Mouse (Mus musculus) stomach, embryonic 15.5 days (tissue): Measurements from ENCODE around the gene Usp30. TPM values are rescaled to one million over a fixed set of nuclear protein-coding genes. Genes with fewer than 3 reads are reported as not detected.
A peak's percentile ranks its signal among the peaks of the same experiment; 100 is the strongest.

Source experiments
- ATAC-seq: fragments of 200-750 bp; cut with Nextera tagmentation; 2 replicates; pipeline ENCODE4 v1.8.0; 2017; ENCODE audit warnings: low read depth, moderate number of reproducible peaks, moderate TSS enrichment; ENCODE audit not compliant: insufficient read depth, low FRiP score
- H3K27ac ChIP-seq: fragments of 300-500 bp; sonication (generic); 2 replicates; pipeline ENCODE4 v1.5.1; 2015; ENCODE audit warnings: mild to moderate bottlenecking, inconsistent platforms
- H3K27me3 ChIP-seq: fragments of 300-500 bp; sonication (generic); replicated peaks from 2 replicates; pipeline ENCODE4 v1.6.1; 2015; ENCODE audit warnings: inconsistent platforms
- H3K36me3 ChIP-seq: fragments of 300-500 bp; sonication (generic); 2 replicates; pipeline ENCODE4 v1.6.1; 2015; ENCODE audit warnings: inconsistent platforms
- H3K4me1 ChIP-seq: fragments of 300-500 bp; sonication (generic); 2 replicates; pipeline ENCODE4 v1.6.1; 2015; ENCODE audit warnings: inconsistent platforms
- H3K4me2 ChIP-seq: fragments of 300-500 bp; sonication (generic); 2 replicates; pipeline ENCODE4 v1.6.1; 2015; ENCODE audit warnings: mild to moderate bottlenecking, inconsistent platforms
- H3K4me3 ChIP-seq: fragments of 300-500 bp; sonication (generic); replicated peaks from 2 replicates; pipeline ENCODE4 v1.5.1; 2015; ENCODE audit warnings: inconsistent platforms
- H3K9ac ChIP-seq: fragments of 300-500 bp; sonication (generic); 2 replicates; pipeline ENCODE4 v1.6.1; 2015; ENCODE audit warnings: inconsistent platforms
- H3K9me3 ChIP-seq: fragments of 300-500 bp; sonication (generic); 2 replicates; pipeline ENCODE4 v1.6.1; 2016; ENCODE audit warnings: inconsistent platforms
- WGBS: fragments of 180-500 bp; shearing (Covaris S2); methylation state at CpG from one replicate; pipeline ENCODE4 v1.1.7; 2015; 5-methylcytosine and 5-hydroxymethylcytosine counted together
- polyA plus RNA-seq: library from polyadenylated mRNA; unstranded; fragments of >200 nt; fragmentation: Nextera tagmentation; extraction: Ambion mirVana; gene quantifications from 2 replicates; pipeline ENCODE4 v1.2.1, GENCODE M21; 2015

Gene Usp30
- polyA plus RNA-seq, 1 experiment from 2014 or later: 8.3 TPM

DNA sequence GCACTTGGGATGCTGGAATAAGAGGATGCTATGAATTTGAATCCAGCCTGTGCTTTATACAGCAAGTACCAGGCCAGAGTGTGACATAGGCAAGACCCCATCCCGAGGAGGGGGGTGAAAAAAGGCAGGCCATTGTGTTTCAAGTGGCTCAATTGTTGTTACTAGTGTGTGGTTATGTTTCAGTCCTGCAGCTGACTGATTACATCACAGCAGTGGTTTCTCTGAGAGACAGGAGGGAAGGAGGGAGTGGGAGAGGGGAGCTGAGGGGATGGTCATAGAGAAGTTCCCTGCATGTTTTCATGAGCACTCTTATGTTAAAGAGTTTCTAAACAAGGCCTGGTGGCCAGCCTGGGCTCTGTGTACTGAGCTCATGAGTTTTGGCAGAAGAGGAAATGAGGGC is 37.5 kb downstream of the Usp30 start:
- no peaks in the 10 kb centered on the region for H3K27me3 ChIP-seq
- ATAC-seq: no peak
- 66% methylated on average over 1 of the region's 1 CpGs for WGBS
- peaks cover 14% of the 10 kb centered on the region for H3K36me3 ChIP-seq
- H3K4me2 ChIP-seq: no peak overlapping the region
- no peak overlapping the region for H3K9ac ChIP-seq
- H3K4me1 ChIP-seq: peaks cover 13% of the 10 kb centered on the region
- H3K27ac ChIP-seq: no peak overlapping the region
- no peak overlapping the region for H3K4me3 ChIP-seq
- no peaks in the 10 kb centered on the region for H3K9me3 ChIP-seq

DNA sequence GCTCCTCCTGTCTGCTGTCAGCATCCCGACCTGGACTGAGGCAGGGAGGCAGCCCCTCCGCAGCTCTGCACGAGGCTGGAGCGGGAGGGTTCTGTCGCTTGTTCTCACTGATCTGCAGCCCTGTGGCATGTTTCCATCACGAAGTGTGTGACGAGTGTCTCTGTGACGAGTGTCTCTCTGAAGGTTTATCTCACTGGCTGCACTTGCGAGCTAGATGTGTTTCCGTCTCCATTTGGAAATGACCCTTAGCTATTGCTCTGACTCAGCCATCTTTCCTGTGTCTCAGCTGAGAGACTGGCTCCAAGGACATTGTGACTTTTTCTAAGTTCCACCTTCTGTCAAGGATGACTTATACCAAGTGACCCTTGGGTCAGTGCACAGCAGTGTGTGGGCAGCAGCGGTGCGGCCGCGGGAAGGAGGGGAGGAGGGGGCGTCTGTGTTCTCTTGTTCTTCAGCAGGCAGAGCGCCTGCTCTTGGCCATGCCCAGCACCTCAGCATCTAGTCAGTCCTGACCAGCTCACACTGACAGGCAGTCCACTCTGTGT is 41.2 kb downstream of the Usp30 start:
- no peak overlapping the region for H3K4me3 ChIP-seq
- peaks cover 45% of the 10 kb centered on the region for H3K36me3 ChIP-seq
- no peak overlapping the region for H3K27ac ChIP-seq
- no peak for ATAC-seq
- 70% methylated on average over 16 of the region's 16 CpGs for WGBS
- no peaks in the 10 kb centered on the region for H3K9me3 ChIP-seq
- H3K9ac ChIP-seq: no peak overlapping the region
- no peaks in the 10 kb centered on the region for H3K27me3 ChIP-seq
- no peaks in the 10 kb centered on the region for H3K4me1 ChIP-seq
- no peak overlapping the region for H3K4me2 ChIP-seq

- Histone ChIP-seq H3K36me3 (peaks cover 43% of the 10 kb centered on the region), H3K27ac (no peak overlapping the region), H3K9ac (no peak overlapping the region), H3K9me3 (no peaks in the 10 kb centered on the region), H3K4me3 (no peak overlapping the region), H3K4me2 (no peak overlapping the region), H3K27me3 (no peaks in the 10 kb centered on the region), H3K4me1 (no peaks in the 10 kb centered on the region)
- 85% methylated on average over 6 of the region's 6 CpGs for WGBS
- ATAC-seq: no peak
Measured at GRCm38 (mm10) chr5:114113334-114113733, 48.1 kb downstream of the Usp30 start.

GRCm38 (mm10) chr5:114115030-114115429 is 49.8 kb downstream of the Usp30 start:
- ATAC-seq: no peak
- no peak overlapping the region for H3K4me3 ChIP-seq
- H3K9me3 ChIP-seq: no peaks in the 10 kb centered on the region
- H3K27me3 ChIP-seq: no peaks in the 10 kb centered on the region
- H3K4me1 ChIP-seq: no peaks in the 10 kb centered on the region
- no peak overlapping the region for H3K27ac ChIP-seq
- 79% methylated on average over 5 of the region's 5 CpGs for WGBS
- peaks cover 41% of the 10 kb centered on the region for H3K36me3 ChIP-seq
- H3K9ac ChIP-seq: no peak overlapping the region
- H3K4me2 ChIP-seq: no peak overlapping the region

GRCm38 (mm10) chr5:114116586-114116985 is 51.3 kb downstream of the Usp30 start:
- ATAC-seq: no peak
- H3K4me3 ChIP-seq: no peak overlapping the region
- H3K9me3 ChIP-seq: no peaks in the 10 kb centered on the region
- no peak overlapping the region for H3K27ac ChIP-seq
- H3K4me2 ChIP-seq: no peak overlapping the region
- no peak overlapping the region for H3K9ac ChIP-seq
- no peaks in the 10 kb centered on the region for H3K27me3 ChIP-seq
- peaks cover 39% of the 10 kb centered on the region for H3K36me3 ChIP-seq
- WGBS: 83% methylated on average over 7 of the region's 7 CpGs
- no peaks in the 10 kb centered on the region for H3K4me1 ChIP-seq

GRCm38 (mm10) chr5:114119806-114120205 is 54.5 kb downstream of the Usp30 start:
- no peaks in the 10 kb centered on the region for H3K27me3 ChIP-seq
- no peak for ATAC-seq
- H3K4me3 ChIP-seq: no peak overlapping the region
- H3K9ac ChIP-seq: no peak overlapping the region
- H3K4me1 ChIP-seq: no peaks in the 10 kb centered on the region
- peaks cover 51% of the 10 kb centered on the region for H3K36me3 ChIP-seq
- no peak overlapping the region; the same call in 1 of the 2 replicates for H3K27ac ChIP-seq
- WGBS: 87% methylated on average over 4 of the region's 4 CpGs
- H3K4me2 ChIP-seq: no peak overlapping the region
- H3K9me3 ChIP-seq: no peaks in the 10 kb centered on the region

GRCm38 (mm10) chr5:114126008-114126407 is 60.7 kb downstream of the Usp30 start:
- peaks cover 31% of the 10 kb centered on the region for H3K36me3 ChIP-seq
- no peak overlapping the region for H3K4me2 ChIP-seq
- H3K27ac ChIP-seq: no peak overlapping the region
- no peak overlapping the region for H3K9ac ChIP-seq
- 93% methylated on average over 3 of the region's 3 CpGs for WGBS
- H3K4me3 ChIP-seq: no peak overlapping the region
- no peak for ATAC-seq
- H3K27me3 ChIP-seq: no peaks in the 10 kb centered on the region
- H3K4me1 ChIP-seq: peaks cover 10% of the 10 kb centered on the region
- no peaks in the 10 kb centered on the region for H3K9me3 ChIP-seq

GRCm38 (mm10) chr5:114126499-114127244 is 61.4 kb downstream of the Usp30 start:
- ATAC-seq: no peak
- H3K9ac ChIP-seq: no peak overlapping the region

GRCm38 (mm10) chr5:114127374-114128349 is 62.4 kb downstream of the Usp30 start, which contains the start of gene Alkbh2:
Alkbh2 (minus strand) TSS chr5:114128218.
- Histone ChIP-seq H3K4me1 (peaks cover 23% of the 10 kb centered on the region), H3K36me3 (peaks cover 16% of the 10 kb centered on the region; the same call in 1 of the 2 replicates), H3K27ac (peak within 1 kb of the TSS; percentile 93), H3K4me2 (peak within 1 kb of the TSS; percentile 99), H3K27me3 (no peaks in the 10 kb centered on the region), H3K9ac (peak within 1 kb of the TSS; percentile 64), H3K4me3 (peak within 1 kb of the TSS; percentile 72), H3K9me3 (no peaks in the 10 kb centered on the region)
- 1% methylated on average over 69 of the region's 69 CpGs for WGBS
- 0 out of 2 replicates have a peak, but pooled peaks have one; percentile 11 for ATAC-seq

More at GRCm38 (mm10) chr5:114126499-114127244, 61.4 kb downstream of the Usp30 start:
- peak overlapping the region; percentile 93; the same call in 1 of the 2 replicates for H3K27ac ChIP-seq
- no peaks in the 10 kb centered on the region for H3K27me3 ChIP-seq
- no peaks in the 10 kb centered on the region for H3K9me3 ChIP-seq
- peak overlapping the region; percentile 99 for H3K4me2 ChIP-seq
- H3K36me3 ChIP-seq: peaks cover 25% of the 10 kb centered on the region
- H3K4me1 ChIP-seq: peaks cover 15% of the 10 kb centered on the region
- peak overlapping the region; percentile 72; the same call in 1 of the 2 replicates for H3K4me3 ChIP-seq
- WGBS: 82% methylated on average over 7 of the region's 7 CpGs

DNA sequence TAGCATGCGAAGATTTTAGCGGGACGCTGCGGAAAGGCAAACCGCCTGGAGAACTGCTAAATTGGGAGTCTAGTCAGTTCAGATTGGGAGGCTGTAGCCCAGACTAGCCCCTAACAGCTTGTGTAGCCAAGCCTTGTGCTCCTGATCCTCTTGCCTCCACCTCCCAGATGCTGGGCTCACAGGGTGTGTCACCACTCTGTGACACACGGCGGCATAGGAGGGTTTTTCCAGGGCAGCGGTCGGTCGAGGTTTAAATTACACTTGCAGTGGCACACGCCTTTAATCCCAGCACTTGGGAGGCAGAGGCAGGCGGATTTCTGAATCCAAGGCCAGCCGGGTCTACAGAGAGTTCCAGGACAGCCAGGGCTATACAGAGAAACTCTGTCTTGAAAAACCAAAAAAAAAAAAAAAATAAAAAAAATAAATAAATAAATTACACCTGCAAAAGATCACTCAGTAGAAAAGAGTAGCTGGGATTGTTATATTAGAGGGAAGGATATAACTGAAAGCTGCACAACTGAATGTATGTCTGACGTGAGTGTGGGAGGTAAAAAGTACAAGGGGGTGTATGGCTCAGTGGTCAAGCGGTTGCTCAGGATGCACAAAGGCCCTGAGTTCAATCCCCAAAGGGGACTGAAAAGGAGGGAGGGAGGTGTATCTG is 64.4 kb downstream of the Usp30 start:
- H3K9me3 ChIP-seq: no peaks in the 10 kb centered on the region
- peak overlapping the region; percentile 65 for H3K4me3 ChIP-seq
- no peaks in the 10 kb centered on the region for H3K27me3 ChIP-seq
- peaks cover 33% of the 10 kb centered on the region for H3K4me1 ChIP-seq
- ATAC-seq: no peak
- 74% methylated on average over 15 of the region's 15 CpGs for WGBS
- H3K4me2 ChIP-seq: peak overlapping the region; percentile 99
- 0 out of 2 replicates have a peak, but pooled peaks cover 3% of the 10 kb centered on the region for H3K36me3 ChIP-seq
- no peak overlapping the region for H3K9ac ChIP-seq
- H3K27ac ChIP-seq: no peak overlapping the region

GRCm38 (mm10) chr5:114130211-114130605 is 64.9 kb downstream of the Usp30 start, which contains the start of gene Ung:
Ung (plus strand) TSS chr5:114130386.
- H3K9me3 ChIP-seq: no peaks in the 10 kb centered on the region
- peaks cover 3% of the 10 kb centered on the region; the same call in 1 of the 2 replicates for H3K36me3 ChIP-seq
- no peaks in the 10 kb centered on the region for H3K27me3 ChIP-seq
- H3K27ac ChIP-seq: peak within 1 kb of the TSS; percentile 82
- H3K4me2 ChIP-seq: peak within 1 kb of the TSS; percentile 99
- H3K9ac ChIP-seq: peak within 1 kb of the TSS; percentile 43
- peaks cover 33% of the 10 kb centered on the region for H3K4me1 ChIP-seq
- peak; percentile 25 for ATAC-seq
- WGBS: under 1% methylated on average over 27 of the region's 29 CpGs
- peak within 1 kb of the TSS; percentile 65 for H3K4me3 ChIP-seq
